Comparison of ENCODE assay signal across 11 mouse cellular contexts in the genomic region with DNA sequence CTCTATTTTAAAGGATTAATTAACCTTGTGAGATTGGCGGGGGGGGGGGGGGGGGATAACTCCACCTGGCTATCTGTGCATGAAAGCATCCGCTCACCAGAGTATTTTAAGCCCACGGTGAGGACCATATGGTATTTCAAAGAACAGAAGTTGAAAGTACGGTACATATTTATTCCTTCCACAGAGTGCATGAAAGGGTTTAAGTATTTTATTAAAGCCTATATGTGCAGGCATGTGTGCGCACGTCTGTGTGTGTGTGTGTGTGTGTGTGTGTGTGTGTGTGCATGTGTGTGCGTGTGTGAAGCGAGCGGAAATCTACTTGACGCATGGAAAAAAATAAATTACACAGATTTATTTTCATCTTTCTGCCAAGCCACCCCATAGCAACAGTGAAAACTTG. TPM values are rescaled to one million over a fixed set of nuclear protein-coding genes. Genes with fewer than 3 reads are reported as not detected.
DNase-seq lines count a peak whose midpoint lies in the region; ATAC-seq and TF ChIP-seq lines count a peak whose summit lies in the region.
"Had no signal": no experiment of that assay in that cellular context is flagged by ENCODE, and none has a peak within 500 bp of the region (broad histone marks: within the 10 kb centered on the region; RNA-seq: fewer than 3 reads in every experiment).

No protein-coding gene starts in this region.

- peaks cover 6% of the 10 kb centered on the region for H3K4me1 ChIP-seq in heart, embryonic 10.5 days
- H3K4me1 ChIP-seq in testis, adult 2 months (ENCODE audit: control insufficient read depth, insufficient read depth, low read length) = peaks cover 13% of the 10 kb centered on the region
- no peaks in the 10 kb centered on the region; the same call in 1 of the 2 replicates for H3K4me1 ChIP-seq in limb, embryonic 14.5 days (ENCODE audit: control insufficient read depth, insufficient read depth, low read length)
- H3K4me1 ChIP-seq in stomach, postnatal 0 days (replicated peaks; ENCODE audit: control insufficient read depth, insufficient read depth) = no peaks in the 10 kb centered on the region

- WGBS in heart, embryonic 10.5 days = 47% methylated on average over 10 of the region's 10 CpGs
- 41% methylated on average over 10 of the region's 10 CpGs for WGBS in limb, embryonic 14.5 days
- WGBS in stomach, postnatal 0 days = 42% methylated on average over 10 of the region's 10 CpGs

- H3K9ac ChIP-seq in limb, embryonic 14.5 days (ENCODE audit: low read depth, low read length, severe bottlenecking) = no peak overlapping the region; the same call in 1 of the 2 replicates
- H3K9ac ChIP-seq in stomach, postnatal 0 days (ENCODE audit: low read length) = no peak overlapping the region

- no peak for TF ChIP-seq EP300 in stomach, postnatal 0 days (optimal IDR thresholded peaks at IDR 0.05)

- TF ChIP-seq POLR2A in testis, adult 2 months (IDR thresholded peaks at IDR 0.05; ENCODE audit: control insufficient read depth, low read depth, low read length) = no peak
- TF ChIP-seq POLR2A in limb, embryonic 14.5 days (IDR thresholded peaks at IDR 0.05; ENCODE audit: borderline replicate concordance, extremely low read depth, insufficient read depth, insufficient read length) = no peak

- TF ChIP-seq CTCF in testis, adult 2 months (IDR thresholded peaks at IDR 0.05; ENCODE audit: control insufficient read depth, insufficient read depth, insufficient replicate concordance, low read depth, low read length) = no peak
- no peak for TF ChIP-seq CTCF in stomach, postnatal 0 days (IDR thresholded peaks at IDR 0.05; ENCODE audit: low read depth)

- H3K4me2 ChIP-seq in limb, embryonic 14.5 days (replicated peaks; ENCODE audit: low read depth, low read length, severe bottlenecking) = 0 out of 2 replicates have a peak overlapping the region, but pooled peaks have one; percentile 19
- peak overlapping the region; percentile 20; the same call in 1 of the 2 replicates for H3K4me2 ChIP-seq in stomach, postnatal 0 days (replicated peaks; ENCODE audit: low read depth)

- intact Hi-C loops in heart, postnatal 10 days (cut with DNase I) = loop anchor here (5.0 to 10.0 kb wide), 2 partner anchors 300 to 703 kb away; a partner anchor contains a TSS

- DNase-seq in heart, embryonic 10.5 days (ENCODE audit: low spot score) = no peak
- DNase-seq in heart, postnatal 10 days = no peak
- no peak for DNase-seq in testis, postnatal 14 days (ENCODE audit: low spot score)
- DNase-seq in limb, embryonic 14.5 days (ENCODE audit: low spot score) = no peak
- DNase-seq in stomach, postnatal 0 days (ENCODE audit: low spot score) = no peak
- DNase-seq in adrenal gland, adult 8-10 months = no peak
- no peak for DNase-seq in spleen, adult 18-20 months
- DNase-seq: gastrocnemius, postnatal 10 days; kidney, adult 18-20 months had no signal

- H3K36me3 ChIP-seq in heart, embryonic 10.5 days = no peaks in the 10 kb centered on the region
- H3K36me3 ChIP-seq in testis, adult 2 months (ENCODE audit: control insufficient read depth, insufficient read depth, low read length) = no peaks in the 10 kb centered on the region
- H3K36me3 ChIP-seq in limb, embryonic 14.5 days (ENCODE audit: control insufficient read depth, insufficient read depth, low read length) = no peaks in the 10 kb centered on the region
- no peaks in the 10 kb centered on the region for H3K36me3 ChIP-seq in stomach, postnatal 0 days (ENCODE audit: control insufficient read depth, insufficient read depth, low read length)

- H3K27me3 ChIP-seq in heart, embryonic 10.5 days (ENCODE audit: insufficient read depth, poor library complexity, severe bottlenecking) = no peaks in the 10 kb centered on the region
- H3K27me3 ChIP-seq in testis, adult 2 months (ENCODE audit: control insufficient read depth, insufficient read depth, low read length) = no peaks in the 10 kb centered on the region
- H3K27me3 ChIP-seq in limb, embryonic 14.5 days (ENCODE audit: control insufficient read depth, insufficient read depth, low read length) = no peaks in the 10 kb centered on the region
- H3K27me3 ChIP-seq in stomach, postnatal 0 days (ENCODE audit: control insufficient read depth, insufficient read depth, low read length) = no peaks in the 10 kb centered on the region
- H3K27me3 ChIP-seq: Patski had no signal

- H3K27ac ChIP-seq in heart, embryonic 10.5 days = no peak overlapping the region
- H3K27ac ChIP-seq in testis, adult 2 months (ENCODE audit: control insufficient read depth, insufficient read depth, low read depth, low read length) = no peak overlapping the region
- no peak overlapping the region for H3K27ac ChIP-seq in limb, embryonic 14.5 days (replicated peaks; ENCODE audit: low read depth, low read length)
- no peak overlapping the region for H3K27ac ChIP-seq in stomach, postnatal 0 days (replicated peaks)

- peak overlapping the region; percentile 48 for H3K4me3 ChIP-seq in heart, embryonic 10.5 days
- peak overlapping the region; percentile 31 for H3K4me3 ChIP-seq in testis, adult 2 months (ENCODE audit: control insufficient read depth, low read depth, low read length)
- no peak overlapping the region for H3K4me3 ChIP-seq in limb, embryonic 14.5 days (replicated peaks; ENCODE audit: low read length)
- no peak overlapping the region for H3K4me3 ChIP-seq in stomach, postnatal 0 days (ENCODE audit: low read depth, low read length)

- H3K9me3 ChIP-seq in heart, embryonic 10.5 days = no peaks in the 10 kb centered on the region
- H3K9me3 ChIP-seq in limb, embryonic 14.5 days (ENCODE audit: control insufficient read depth, low read length) = no peaks in the 10 kb centered on the region
- H3K9me3 ChIP-seq in stomach, postnatal 0 days (ENCODE audit: control insufficient read depth, low read length) = no peaks in the 10 kb centered on the region

- ATAC-seq in limb, embryonic 14.5 days (ENCODE audit: low FRiP score, low read depth) = no peak
- no peak for ATAC-seq in stomach, postnatal 0 days (ENCODE audit: low FRiP score, low TSS enrichment)
- ATAC-seq: Patski had no signal

RNA-seq across cellular contexts. Expression of a gene that starts 32.4 kb away (rescaled TPM):
- polyA plus RNA-seq in heart, embryonic 10.5 days (2016; fragmentation: Nextera tagmentation; extraction: Ambion mirVana) = 73.7 and 94.9 TPM in 2 replicates
- total RNA-seq in heart, postnatal 10 days (2021) = 1 to 10 TPM; 3.5 to 4.3 TPM
- 5.7 and 5.9 TPM in 2 replicates for polyA plus RNA-seq in testis, adult 2 months (2012; rRNA removed)
- 59.9 and 66.6 TPM in 2 replicates for polyA plus RNA-seq in limb, embryonic 14.5 days (2012; rRNA removed)
- polyA plus RNA-seq in limb, embryonic 14.5 days (2014; fragmentation: Nextera tagmentation; extraction: Ambion mirVana) = 67.8 and 71.8 TPM in 2 replicates
- 14.2 and 15.3 TPM in 2 replicates for polyA plus RNA-seq in stomach, postnatal 0 days (2015; fragmentation: Nextera tagmentation; extraction: Ambion mirVana)
- total RNA-seq in adrenal gland, adult 8-10 months (2022) = 1 to 10 TPM; 3.5 to 6.9 (median 4.1) TPM

RNA-seq across cellular contexts. Expression of a gene that starts 51.6 kb away (rescaled TPM):
- polyA plus RNA-seq in heart, embryonic 10.5 days (2016; fragmentation: Nextera tagmentation; extraction: Ambion mirVana) = 39.7 and 46.9 TPM in 2 replicates
- 10 to 100 TPM; 32.0 to 36.6 TPM for total RNA-seq in heart, postnatal 10 days (2021)
- 50.4 and 59.4 TPM in 2 replicates for polyA plus RNA-seq in testis, adult 2 months (2012; rRNA removed)
- polyA plus RNA-seq in limb, embryonic 14.5 days (2012; rRNA removed) = 22.7 and 29.0 TPM in 2 replicates
- 42.6 and 43.4 TPM in 2 replicates for polyA plus RNA-seq in limb, embryonic 14.5 days (2014; fragmentation: Nextera tagmentation; extraction: Ambion mirVana)
- polyA plus RNA-seq in stomach, postnatal 0 days (2015; fragmentation: Nextera tagmentation; extraction: Ambion mirVana) = 28.0 and 31.6 TPM in 2 replicates
- total RNA-seq in adrenal gland, adult 8-10 months (2022) = 10 to 100 TPM; 45.6 to 62.5 (median 52.0) TPM

Comparison
In these comparisons a context has a peak if more than half of its experiments do, and no peak if none do; other contexts are left out.
1. H3K4me3 ChIP-seq: peak in heart, embryonic 10.5 days (single experiment) and testis, adult 2 months (single experiment); none in limb, embryonic 14.5 days (single experiment) and stomach, postnatal 0 days (single experiment).